Mouse (Mus musculus) lung, postnatal 0 days (tissue): ENCODE measurements at regions not wholly inside any gene's neighbourhood (a gene's known extent, or its start where the extent isn't known, plus 50 kb on each side); places are given as distances from the start of the nearest gene placed in this dataset.

ENCODE experiments used
- CTCF ChIP-seq: IDR thresholded peaks from 2 replicates; pipeline ENCODE4 v1.5.1; 2016; ENCODE audit warnings: antibody characterized with exemption, mild to moderate bottlenecking
- EP300 ChIP-seq: IDR thresholded peaks from 2 replicates; pipeline ENCODE4 v1.6.1; 2016; ENCODE audit warnings: antibody characterized with exemption, mild to moderate bottlenecking, control low read depth

GRCm38 (mm10) chr15:62198721-62199120 is 1275.9 kb upstream of the A1bg start:
- TF ChIP-seq CTCF: no peak
- no peak for TF ChIP-seq EP300
